Mouse (Mus musculus): ENCODE results near the gene Cbarp.

DNA sequence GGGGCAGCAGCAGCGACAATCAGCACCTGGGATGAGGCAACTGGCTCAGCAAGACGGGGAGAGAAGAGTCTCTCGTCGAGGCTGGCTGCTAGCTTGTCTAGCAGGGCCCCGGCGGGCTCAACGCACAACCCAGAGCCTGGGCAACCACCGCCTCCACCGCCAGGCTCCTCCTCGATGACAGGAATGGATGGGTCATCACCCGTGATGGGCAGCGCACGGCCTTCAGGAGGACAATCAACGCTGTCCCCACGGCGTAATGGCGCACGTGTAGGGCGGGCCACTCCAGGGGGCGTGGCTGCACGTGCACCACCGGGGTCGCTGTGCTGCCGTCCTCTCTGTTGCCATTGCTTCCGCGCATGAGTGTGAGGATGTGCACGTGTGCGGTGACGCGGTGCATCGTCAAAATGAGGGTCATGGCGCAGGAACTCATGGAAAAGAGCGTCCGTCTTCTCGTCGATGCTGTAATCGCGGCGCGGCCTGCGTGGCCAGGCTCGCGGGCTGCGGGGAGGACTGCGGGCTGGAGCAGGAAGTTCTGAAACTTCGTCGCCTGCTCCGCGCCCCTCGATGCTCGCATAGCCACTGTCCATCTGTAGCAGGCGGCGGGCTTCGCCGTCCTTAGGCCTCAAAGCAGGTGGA lies 9.2 kb downstream of the Cbarp start:
- TF ChIP-seq POLR2A (IDR thresholded peaks at IDR 0.05; ENCODE audit: insufficient read depth, low read depth, low read length) (no peak), CTCF (IDR thresholded peaks at IDR 0.05) (no peak), EP300 (IDR thresholded peaks at IDR 0.05; ENCODE audit: insufficient read depth, low read depth, low read length) (no peak)

All from heart, adult 2 months (tissue).